Mouse (Mus musculus) kidney, adult 2 months (tissue): ENCODE measurements around the gene Myl3. TPM values are rescaled to one million over a fixed set of nuclear protein-coding genes. Genes with fewer than 3 reads are reported as not detected.

Experiments
- DNase-seq: peaks from one replicate; pipeline ENCODE4 v3.0.0; 2021
- H3K27ac ChIP-seq: fragments of 200-500 bp; 2 replicates; pipeline ENCODE4 v1.5.1; 2012; ENCODE audit warnings: low read depth, low read length, control low read depth, inconsistent platforms; ENCODE audit not compliant: insufficient read depth
- H3K27me3 ChIP-seq: fragments of 200-500 bp; replicated peaks from 2 replicates; pipeline ENCODE4 v1.6.1; 2012; ENCODE audit warnings: mild to moderate bottlenecking, moderate library complexity, low read length, inconsistent platforms; ENCODE audit not compliant: control insufficient read depth, insufficient read depth
- H3K36me3 ChIP-seq: fragments of 200-500 bp; 2 replicates; pipeline ENCODE4 v1.6.1; 2012; ENCODE audit warnings: mild to moderate bottlenecking, moderate library complexity, low read length, inconsistent platforms; ENCODE audit not compliant: control insufficient read depth, insufficient read depth
- H3K4me1 ChIP-seq: fragments of 200-500 bp; 2 replicates; pipeline ENCODE4 v1.6.1; 2011; ENCODE audit warnings: low read length; ENCODE audit not compliant: control insufficient read depth, insufficient read depth
- H3K4me3 ChIP-seq: fragments of 200-500 bp; 2 replicates; pipeline ENCODE4 v1.5.1; 2011; ENCODE audit warnings: mild to moderate bottlenecking, low read depth, low read length, control low read depth; ENCODE audit not compliant: insufficient read depth
- CTCF ChIP-seq: fragments of 200-500 bp; conservative IDR thresholded peaks from 2 replicates; pipeline ENCODE4 v1.5.1; 2011; ENCODE audit warnings: low read depth, mild to moderate bottlenecking, control low read depth, low read length, moderate library complexity, mixed read lengths; ENCODE audit not compliant: insufficient read depth, insufficient read length
- POLR2A ChIP-seq: fragments of 200-500 bp; IDR thresholded peaks from one replicate; pipeline ENCODE4 v1.6.1; 2011; ENCODE audit warnings: low read depth, low read length, control low read depth
- WGBS: fragments of 180-500 bp; shearing (Covaris S2); methylation state at CpG from one replicate; pipeline ENCODE4 v1.1.7; 2018; 5-methylcytosine and 5-hydroxymethylcytosine counted together
- polyA plus RNA-seq: library from polyadenylated mRNA; depleted of rRNA; stranded (reverse); fragments of >200 nt; gene quantifications from 2 replicates; pipeline ENCODE4 v1.2.3, GENCODE M21; 2012; rRNA removed

The Myl3 gene
- polyA plus RNA-seq: 1.6 and 11.5 TPM in 2 replicates

DNA sequence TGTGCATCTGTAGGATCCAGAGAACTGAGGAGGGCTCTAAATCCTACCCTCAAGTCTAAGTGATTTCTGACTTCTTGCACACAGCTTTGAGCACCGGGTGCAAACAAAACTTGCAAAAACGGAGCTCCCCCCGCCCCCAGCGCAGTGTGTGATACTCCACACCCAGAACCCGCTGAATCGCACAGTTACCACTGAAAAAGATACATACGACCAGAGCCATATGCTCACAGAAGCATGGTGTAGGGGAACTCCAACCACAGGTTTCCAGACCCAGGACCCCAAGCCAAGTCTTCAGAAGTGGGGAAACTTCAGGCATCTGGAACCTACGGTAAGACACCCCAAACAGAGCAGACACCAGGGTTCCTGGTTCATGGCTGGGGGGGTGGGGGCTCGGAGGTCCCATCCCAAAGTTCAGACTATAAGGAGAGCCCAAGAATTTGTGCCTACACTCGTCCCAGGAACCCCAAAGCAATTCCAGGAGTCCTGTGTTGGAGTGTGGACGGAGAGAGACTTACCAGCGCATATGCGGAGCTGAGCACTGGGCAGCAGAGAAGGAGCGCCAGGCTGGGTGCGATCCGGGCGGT lies at the start of gene Myl3:
Myl3 (plus strand) TSS at position 151 of the 584 bp plus-strand sequence.
- peak within 1 kb of the TSS; percentile 87 for H3K4me3 ChIP-seq
- 0 out of 2 replicates have a peak, but pooled peaks cover 9% of the 10 kb centered on the region for H3K4me1 ChIP-seq
- DNase-seq: peak; percentile 15
- TF ChIP-seq CTCF (no peak), POLR2A (no peak)
- H3K27me3 ChIP-seq: no peaks in the 10 kb centered on the region
- WGBS: 17% methylated on average over 17 of the region's 17 CpGs
- no peaks in the 10 kb centered on the region; the same call in none of the 2 replicates for H3K36me3 ChIP-seq
- peak within 1 kb of the TSS; percentile 51 for H3K27ac ChIP-seq

DNA sequence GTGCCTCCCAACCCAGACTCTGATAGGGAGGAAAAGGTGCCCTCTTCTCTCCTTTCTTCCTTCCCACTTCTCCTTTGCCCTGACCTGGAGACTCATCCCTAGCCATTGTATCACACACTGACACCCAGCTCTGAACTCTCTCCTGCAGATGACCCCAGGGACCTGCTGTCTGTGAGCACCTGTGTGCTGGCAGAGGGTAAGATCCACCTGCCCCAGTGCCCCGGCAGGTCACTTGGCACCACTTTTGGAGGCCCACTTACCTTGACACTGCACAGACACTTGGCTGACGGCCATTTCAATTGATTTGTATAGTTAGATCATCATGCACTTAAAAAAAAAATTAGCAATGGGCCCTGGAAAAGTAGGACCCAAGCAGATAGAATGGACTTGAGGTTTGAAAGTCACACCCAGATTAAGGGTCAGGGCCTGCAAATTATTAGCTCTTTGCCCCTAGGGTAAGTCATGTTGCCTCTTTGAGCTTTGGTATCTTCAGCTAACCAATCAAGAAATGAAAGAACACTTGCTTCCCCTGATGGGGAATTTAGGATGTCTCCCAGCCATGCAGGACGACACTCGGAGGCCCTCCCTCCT lies 46.4 kb upstream of the Myl3 start:
- 63% methylated on average over 4 of the region's 4 CpGs for WGBS
- Histone ChIP-seq H3K27ac (no peak overlapping the region), H3K27me3 (no peaks in the 10 kb centered on the region), H3K36me3 (no peaks in the 10 kb centered on the region), H3K4me1 (peaks cover 31% of the 10 kb centered on the region), H3K4me3 (no peak overlapping the region)
- peak; percentile 54 for DNase-seq
- TF ChIP-seq CTCF (no peak), POLR2A (no peak)

DNA sequence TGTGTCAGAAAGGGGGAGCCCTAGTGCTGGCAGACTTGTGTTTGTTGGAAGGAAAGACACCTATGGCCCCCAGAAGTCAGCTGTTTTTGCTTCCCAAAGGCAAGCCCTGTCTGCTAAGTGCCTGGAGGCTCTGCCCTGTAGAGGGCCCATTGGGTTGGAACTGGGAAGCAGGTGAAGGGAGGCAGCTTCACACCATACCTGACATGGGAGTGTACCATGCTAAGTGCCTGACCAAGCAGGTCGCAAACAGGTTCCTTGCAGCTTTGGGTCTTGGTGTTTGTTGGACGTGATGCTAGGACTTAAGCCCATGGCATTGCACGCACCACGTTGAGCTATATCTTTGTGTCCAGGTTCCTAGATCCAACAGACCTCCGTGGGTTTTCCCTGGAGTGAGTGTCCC lies 45.2 kb upstream of the Myl3 start:
- 94% methylated on average over 5 of the region's 5 CpGs for WGBS
- TF ChIP-seq CTCF (no peak), POLR2A (no peak)
- H3K36me3 ChIP-seq: no peaks in the 10 kb centered on the region
- H3K27me3 ChIP-seq: no peaks in the 10 kb centered on the region
- peaks cover 25% of the 10 kb centered on the region for H3K4me1 ChIP-seq
- H3K27ac ChIP-seq: no peak overlapping the region
- no peak overlapping the region for H3K4me3 ChIP-seq
- no peak for DNase-seq

DNA sequence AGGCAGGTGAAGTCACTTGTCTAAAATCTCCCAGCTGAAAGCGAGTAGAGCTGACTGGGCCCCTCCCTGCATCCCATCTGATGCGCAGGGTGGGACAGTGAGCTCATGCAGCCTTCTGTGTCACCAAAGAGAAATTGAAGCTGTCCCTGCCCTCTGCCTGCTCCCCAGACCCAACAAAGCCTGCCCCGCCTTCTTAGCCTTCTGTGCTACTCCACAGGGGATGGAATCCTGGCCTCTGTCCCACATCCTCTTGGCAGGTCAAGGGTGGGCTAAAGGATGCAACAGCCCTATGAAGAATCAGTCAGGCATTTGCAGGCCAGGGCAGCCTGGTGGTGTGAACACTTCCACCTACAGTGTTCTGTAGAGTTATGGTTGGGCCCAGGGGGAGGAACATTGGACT lies 44.2 kb upstream of the Myl3 start:
- Histone ChIP-seq H3K4me3 (no peak overlapping the region), H3K27ac (no peak overlapping the region), H3K4me1 (peaks cover 20% of the 10 kb centered on the region), H3K36me3 (no peaks in the 10 kb centered on the region), H3K27me3 (no peaks in the 10 kb centered on the region)
- DNase-seq: no peak
- TF ChIP-seq POLR2A (no peak), CTCF (no peak)
- 77% methylated on average over 3 of the region's 3 CpGs for WGBS

DNA sequence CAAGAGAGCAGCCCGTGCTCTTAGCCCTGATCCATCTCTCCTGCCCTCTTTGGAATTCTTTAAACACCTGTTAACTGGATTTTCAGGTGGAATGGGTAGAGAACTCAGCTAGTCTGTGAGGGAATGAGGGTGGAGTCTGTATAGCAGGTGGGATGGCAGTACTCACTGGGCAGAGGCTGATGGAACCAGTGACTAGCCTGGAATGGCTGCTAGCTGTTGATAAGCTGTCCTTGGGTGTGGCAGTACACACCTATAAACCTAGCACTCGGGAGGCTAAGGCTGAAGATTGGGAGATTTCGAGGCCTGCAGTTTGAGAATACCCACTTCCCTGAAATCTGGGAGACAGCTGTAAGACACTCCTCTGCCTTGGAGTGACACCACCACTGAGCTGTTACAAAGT lies 42.1 kb upstream of the Myl3 start:
- no peak for DNase-seq
- Histone ChIP-seq H3K4me3 (no peak overlapping the region), H3K27me3 (no peaks in the 10 kb centered on the region), H3K27ac (no peak overlapping the region), H3K36me3 (no peaks in the 10 kb centered on the region), H3K4me1 (peaks cover 12% of the 10 kb centered on the region)
- WGBS: 95% methylated on average over 3 of the region's 3 CpGs
- TF ChIP-seq CTCF (no peak), POLR2A (no peak)

DNA sequence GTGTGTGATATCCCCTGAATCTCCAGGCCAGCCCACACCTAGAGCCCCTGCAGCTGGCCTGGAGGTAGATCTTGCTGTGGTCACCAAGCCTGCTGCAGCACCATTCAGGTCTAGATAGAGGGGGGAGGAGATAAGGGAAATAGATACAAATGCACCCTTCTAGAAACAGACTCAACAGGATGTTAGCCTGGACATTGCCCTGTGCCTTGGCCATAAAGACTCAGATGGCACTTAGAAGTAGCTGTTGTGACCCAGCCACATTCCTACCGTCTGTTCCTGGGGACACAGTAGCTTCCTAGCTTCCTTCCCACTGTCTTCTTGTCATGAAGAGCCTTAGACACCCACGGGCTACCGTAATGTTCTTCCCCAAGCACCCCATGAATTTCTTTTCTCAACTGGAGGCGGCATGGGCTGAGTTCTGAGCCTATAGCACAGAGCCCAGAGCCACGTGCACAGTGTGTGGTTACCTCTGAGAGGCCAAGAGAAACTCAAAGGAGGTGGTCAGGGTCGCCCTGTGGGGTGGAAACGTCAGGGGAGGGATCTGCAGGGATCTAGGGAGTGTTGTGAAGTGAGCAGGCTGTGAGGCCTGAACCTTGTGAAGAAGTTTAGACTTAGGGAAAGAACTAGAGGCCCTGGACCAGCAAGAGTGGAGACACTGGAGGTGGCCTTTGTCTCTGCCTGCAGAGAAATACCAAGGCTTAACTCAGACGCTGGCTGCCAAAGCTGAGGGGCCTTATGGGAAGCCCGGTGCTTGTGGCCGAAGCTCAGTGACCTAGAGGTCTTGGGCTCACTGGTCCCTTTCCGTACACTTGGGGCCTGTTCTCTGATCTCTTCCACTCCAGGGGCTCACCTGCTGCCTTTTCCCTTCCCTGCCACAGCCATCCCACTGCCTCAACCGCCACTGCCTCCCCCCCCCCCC lies 40.3 kb upstream of the Myl3 start:
- peak; percentile 68 for DNase-seq
- H3K4me1 ChIP-seq: no peaks in the 10 kb centered on the region; the same call in 1 of the 2 replicates
- TF ChIP-seq CTCF: no peak
- TF ChIP-seq POLR2A: no peak
- 69% methylated on average over 12 of the region's 12 CpGs for WGBS
- H3K4me3 ChIP-seq: no peak overlapping the region
- H3K27ac ChIP-seq: no peak overlapping the region
- H3K36me3 ChIP-seq: no peaks in the 10 kb centered on the region
- no peaks in the 10 kb centered on the region for H3K27me3 ChIP-seq

DNA sequence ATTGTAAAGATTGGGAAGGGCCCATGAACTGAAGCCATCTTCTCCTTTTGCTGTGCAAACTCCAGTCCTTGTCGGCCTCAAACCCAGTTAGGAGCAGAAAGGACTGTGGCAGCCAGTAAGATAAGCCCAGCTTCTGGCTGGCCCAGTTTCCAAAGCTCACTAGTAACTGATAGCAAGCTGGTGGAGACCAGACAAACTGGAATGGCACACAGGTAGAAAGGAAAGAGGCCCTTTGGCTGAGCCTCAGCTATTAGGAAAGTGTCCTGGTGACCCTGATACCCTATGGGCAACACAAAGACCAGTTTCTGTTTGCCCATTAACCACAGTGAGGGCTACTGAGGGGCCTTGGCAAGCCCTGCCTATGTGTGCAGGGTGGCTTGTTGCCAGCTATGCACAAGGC lies 38.8 kb upstream of the Myl3 start:
- WGBS: 79% methylated on average over 1 of the region's 1 CpGs
- DNase-seq: no peak
- Histone ChIP-seq H3K4me3 (no peak overlapping the region), H3K36me3 (no peaks in the 10 kb centered on the region), H3K27me3 (no peaks in the 10 kb centered on the region), H3K27ac (no peak overlapping the region), H3K4me1 (no peaks in the 10 kb centered on the region; the same call in 1 of the 2 replicates)
- TF ChIP-seq POLR2A (no peak), CTCF (no peak)
